Mouse (Mus musculus) midbrain, embryonic 13.5 days (tissue): ENCODE results near the gene Pign. TPM values are rescaled to one million over a fixed set of nuclear protein-coding genes. Genes with fewer than 3 reads are reported as not detected.

Source experiments
- ATAC-seq: fragments of 200-750 bp; cut with Nextera tagmentation; 2 replicates; pipeline ENCODE4 v1.8.0; 2017; ENCODE audit warnings: mild to moderate bottlenecking, moderate TSS enrichment, moderate library complexity
- H3K27ac ChIP-seq: fragments of 300-500 bp; sonication (generic); 2 replicates; pipeline ENCODE4 v1.5.1; 2015; ENCODE audit warnings: inconsistent platforms, mild to moderate bottlenecking, moderate library complexity
- H3K27me3 ChIP-seq: fragments of 300-500 bp; sonication (generic); 2 replicates; pipeline ENCODE4 v1.6.1; 2015; ENCODE audit warnings: mild to moderate bottlenecking, inconsistent platforms
- H3K36me3 ChIP-seq: fragments of 300-500 bp; sonication (generic); 2 replicates; pipeline ENCODE4 v1.6.1; 2015; ENCODE audit warnings: mild to moderate bottlenecking, inconsistent platforms
- H3K4me1 ChIP-seq: fragments of 300-500 bp; sonication (generic); replicated peaks from 2 replicates; pipeline ENCODE4 v1.6.1; 2015; ENCODE audit warnings: inconsistent platforms
- H3K4me2 ChIP-seq: fragments of 300-500 bp; sonication (generic); replicated peaks from 2 replicates; pipeline ENCODE4 v1.6.1; 2015; ENCODE audit warnings: moderate library complexity, mild to moderate bottlenecking, inconsistent platforms
- H3K4me3 ChIP-seq: fragments of 300-500 bp; sonication (generic); replicated peaks from 2 replicates; pipeline ENCODE4 v1.5.1; 2015; ENCODE audit warnings: mild to moderate bottlenecking, inconsistent platforms
- H3K9ac ChIP-seq: fragments of 300-500 bp; sonication (generic); replicated peaks from 2 replicates; pipeline ENCODE4 v1.6.1; 2015; ENCODE audit warnings: mild to moderate bottlenecking, inconsistent platforms
- H3K9me3 ChIP-seq: fragments of 300-500 bp; sonication (generic); 2 replicates; pipeline ENCODE4 v1.6.1; 2016; ENCODE audit warnings: mild to moderate bottlenecking, inconsistent platforms
- WGBS: fragments of 180-500 bp; shearing (Covaris S2); methylation state at CpG from one replicate; pipeline ENCODE4 v1.1.7; 2015; 5-methylcytosine and 5-hydroxymethylcytosine counted together
- polyA plus RNA-seq: library from polyadenylated mRNA; unstranded; fragments of >200 nt; fragmentation: Nextera tagmentation; extraction: Ambion mirVana; gene quantifications from 2 replicates; pipeline ENCODE4 v1.2.1, GENCODE M21; 2015

The Pign gene
- polyA plus RNA-seq, 1 experiment from 2014 or later, result 13.1 TPM

DNA sequence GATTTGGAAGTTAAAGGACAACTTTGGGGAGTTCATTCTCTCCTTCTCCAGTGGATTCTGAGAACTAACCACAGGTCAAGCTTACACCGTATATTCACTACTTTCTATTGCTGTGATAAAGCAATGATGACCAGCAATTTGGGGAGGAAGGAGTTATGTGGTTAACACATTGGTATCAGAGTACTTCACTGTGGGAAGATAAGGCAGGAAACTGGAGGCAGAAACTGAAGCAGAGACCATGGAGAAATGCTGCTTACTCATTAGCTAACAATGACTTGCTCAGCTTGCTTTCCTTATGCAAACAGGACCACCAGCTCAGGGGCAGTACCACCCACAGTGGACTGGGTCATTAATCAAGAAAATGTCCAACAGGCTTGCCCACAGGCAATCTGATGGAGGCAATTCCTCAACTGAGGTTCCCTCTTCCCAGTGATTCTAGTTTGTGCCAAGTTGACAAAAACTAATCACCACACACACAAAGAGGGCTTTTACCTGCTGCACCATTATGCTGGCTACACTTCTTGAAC is 108.2 kb downstream of the Pign start:
- no peak overlapping the region for H3K27ac ChIP-seq
- H3K9me3 ChIP-seq, result no peaks in the 10 kb centered on the region
- H3K4me3 ChIP-seq, result no peak overlapping the region
- no peak overlapping the region for H3K4me2 ChIP-seq
- H3K9ac ChIP-seq, result no peak overlapping the region
- WGBS, result 90% methylated on average over 1 of the region's 1 CpGs
- H3K4me1 ChIP-seq, result no peaks in the 10 kb centered on the region
- H3K36me3 ChIP-seq, result peaks cover 5% of the 10 kb centered on the region; the same call in 1 of the 2 replicates
- H3K27me3 ChIP-seq, result no peaks in the 10 kb centered on the region
- ATAC-seq, result no peak

DNA sequence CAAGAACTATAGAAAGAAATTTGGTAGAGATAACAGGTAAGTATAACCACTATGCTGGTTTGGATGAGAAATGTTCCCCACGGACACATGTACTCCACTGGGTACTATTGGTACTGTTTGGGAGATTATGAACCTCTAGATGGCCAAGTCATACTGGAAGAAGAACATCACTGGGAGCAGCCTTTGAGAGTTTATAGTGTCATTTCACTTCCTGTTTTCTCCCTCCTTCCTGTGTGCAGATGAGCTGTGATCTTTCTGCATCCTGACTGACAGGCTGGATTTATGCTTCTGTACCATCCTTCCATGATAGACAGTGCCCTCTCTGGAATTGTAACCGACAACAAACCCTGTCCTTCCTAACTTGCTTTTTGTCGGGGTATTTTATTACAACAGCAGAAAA is 110.3 kb downstream of the Pign start:
- no peak overlapping the region for H3K4me2 ChIP-seq
- no peak for ATAC-seq
- no peak overlapping the region for H3K4me3 ChIP-seq
- no peak overlapping the region for H3K9ac ChIP-seq
- no peak overlapping the region for H3K27ac ChIP-seq
- H3K36me3 ChIP-seq, result peaks cover 5% of the 10 kb centered on the region; the same call in 1 of the 2 replicates
- H3K4me1 ChIP-seq, result no peaks in the 10 kb centered on the region
- 91% methylated on average over 3 of the region's 3 CpGs for WGBS
- H3K27me3 ChIP-seq, result no peaks in the 10 kb centered on the region
- H3K9me3 ChIP-seq, result no peaks in the 10 kb centered on the region

DNA sequence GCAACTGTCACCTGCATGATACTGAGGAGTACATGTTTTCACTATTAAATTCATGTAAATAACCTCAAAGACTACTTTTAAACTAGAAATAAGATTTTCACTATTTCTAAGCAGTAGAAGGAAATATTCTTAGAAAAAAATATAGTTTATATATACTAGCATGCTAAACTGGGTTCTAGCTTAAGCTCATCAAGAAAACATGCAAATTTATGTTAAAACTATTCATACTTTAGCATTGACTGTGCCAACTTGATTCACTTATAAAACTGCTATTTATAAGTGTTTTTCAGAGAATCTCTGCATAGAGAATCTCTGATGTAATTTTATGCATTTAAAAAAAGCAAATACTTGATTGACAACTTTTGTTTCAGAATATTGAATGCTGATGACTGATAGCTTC is 113.3 kb downstream of the Pign start:
- ATAC-seq, result no peak
- peaks cover 1% of the 10 kb centered on the region; the same call in 1 of the 2 replicates for H3K36me3 ChIP-seq
- no peak overlapping the region for H3K4me2 ChIP-seq
- no peak overlapping the region for H3K9ac ChIP-seq
- no peaks in the 10 kb centered on the region for H3K9me3 ChIP-seq
- H3K27ac ChIP-seq, result no peak overlapping the region
- H3K27me3 ChIP-seq, result no peaks in the 10 kb centered on the region
- H3K4me1 ChIP-seq, result no peaks in the 10 kb centered on the region
- H3K4me3 ChIP-seq, result no peak overlapping the region

DNA sequence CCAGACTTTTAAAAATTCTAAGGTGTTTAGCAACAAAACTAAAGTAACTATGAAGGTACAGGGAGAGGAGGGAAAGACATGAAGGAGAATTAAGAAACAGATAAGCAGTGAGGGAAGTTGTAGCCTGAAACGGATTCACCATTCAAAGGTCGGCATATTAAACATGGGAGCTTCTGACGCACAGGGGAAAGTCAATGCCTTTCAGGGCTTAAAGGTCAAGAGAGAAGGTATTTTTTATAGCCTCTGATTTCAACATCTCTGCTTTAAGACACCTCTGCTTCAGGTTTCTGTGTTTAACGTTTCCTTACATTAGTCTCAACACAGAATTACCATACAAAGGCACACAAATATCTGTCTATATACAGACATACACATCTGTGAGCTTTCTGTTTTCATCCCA is 113.8 kb downstream of the Pign start:
- Histone ChIP-seq H3K4me1 (no peaks in the 10 kb centered on the region), H3K4me2 (no peak overlapping the region), H3K27ac (no peak overlapping the region), H3K9ac (no peak overlapping the region), H3K36me3 (no peaks in the 10 kb centered on the region; the same call in 1 of the 2 replicates), H3K4me3 (no peak overlapping the region), H3K27me3 (no peaks in the 10 kb centered on the region), H3K9me3 (no peaks in the 10 kb centered on the region)
- no peak for ATAC-seq
- WGBS, result 85% methylated on average over 4 of the region's 4 CpGs

DNA sequence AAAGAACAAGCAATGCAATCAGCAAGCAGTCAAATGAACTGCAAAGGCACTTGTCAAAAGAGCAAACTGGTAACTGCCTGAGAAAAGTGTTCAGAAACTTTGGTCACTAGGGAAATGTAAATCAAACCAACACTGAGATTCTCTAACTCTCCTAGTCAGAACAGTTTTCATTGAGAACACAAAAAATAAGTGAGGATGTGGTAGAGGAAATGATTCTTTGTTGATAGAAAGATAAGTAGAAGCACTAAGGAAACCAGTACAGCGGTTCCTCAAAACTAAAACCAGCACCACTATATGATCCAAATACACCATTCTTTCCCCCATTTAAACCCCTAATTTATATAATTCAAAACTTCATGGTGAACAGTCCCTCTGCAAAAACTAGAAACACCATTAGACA is 120.4 kb downstream of the Pign start:
- peaks cover 4% of the 10 kb centered on the region; the same call in 1 of the 2 replicates for H3K9me3 ChIP-seq

DNA sequence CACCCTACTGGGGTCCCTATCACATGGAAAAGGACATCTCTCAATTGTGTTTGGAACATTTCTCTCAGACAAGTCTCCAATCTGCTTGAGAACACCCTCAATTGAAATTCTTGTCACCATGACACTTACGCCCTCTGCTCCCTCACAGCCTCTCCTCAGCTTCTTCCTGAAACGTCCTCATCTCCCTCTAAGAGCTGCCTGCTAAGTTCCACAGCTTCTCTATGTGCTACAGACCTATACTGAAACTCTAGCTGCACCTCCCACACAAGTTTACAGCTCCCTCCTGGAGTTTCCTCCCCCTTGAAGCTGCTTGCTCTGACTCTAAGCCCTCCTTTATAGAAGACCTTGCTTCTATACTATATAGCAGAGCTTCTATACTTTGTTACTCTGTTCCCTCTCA is 139.7 kb downstream of the Pign start:
- Histone ChIP-seq H3K27me3 (no peaks in the 10 kb centered on the region), H3K4me2 (no peak overlapping the region), H3K4me3 (no peak overlapping the region), H3K4me1 (no peaks in the 10 kb centered on the region), H3K36me3 (peaks cover 12% of the 10 kb centered on the region; the same call in 1 of the 2 replicates), H3K27ac (no peak overlapping the region), H3K9me3 (0 out of 2 replicates have a peak, but pooled peaks cover 7% of the 10 kb centered on the region), H3K9ac (no peak overlapping the region)
- 55% methylated on average over 2 of the region's 2 CpGs for WGBS
- no peak for ATAC-seq

More for the DNA sequence above, 120.4 kb downstream of the Pign start:
- no peak overlapping the region for H3K27ac ChIP-seq
- no peaks in the 10 kb centered on the region for H3K4me1 ChIP-seq
- WGBS, result 100% methylated on average over 1 of the region's 1 CpGs
- H3K9ac ChIP-seq, result no peak overlapping the region
- no peak overlapping the region for H3K4me3 ChIP-seq
- peaks cover 23% of the 10 kb centered on the region for H3K36me3 ChIP-seq
- ATAC-seq, result no peak
- no peak overlapping the region for H3K4me2 ChIP-seq
- H3K27me3 ChIP-seq, result no peaks in the 10 kb centered on the region

DNA sequence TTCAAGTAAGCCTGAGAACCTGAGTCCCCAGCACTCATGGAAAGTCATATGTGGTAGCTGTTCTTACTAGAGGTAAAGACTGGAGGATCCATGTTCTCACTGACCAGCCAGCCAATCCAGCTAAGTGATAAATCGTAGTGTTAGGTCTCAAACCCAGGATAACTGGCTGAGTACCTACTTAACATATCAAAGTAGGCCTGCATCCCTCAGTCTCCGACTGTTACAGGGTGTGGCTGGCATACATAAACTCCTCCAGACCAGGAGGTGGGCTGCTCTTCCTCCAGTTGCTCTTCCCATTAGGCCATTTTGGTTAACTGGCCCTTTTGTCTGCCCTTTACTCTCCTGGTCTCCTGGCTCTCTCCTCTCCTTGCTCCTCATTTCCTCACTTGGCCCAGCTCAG is 141.2 kb downstream of the Pign start:
- H3K27ac ChIP-seq, result no peak overlapping the region
- H3K36me3 ChIP-seq, result peaks cover 8% of the 10 kb centered on the region; the same call in 1 of the 2 replicates
- no peak overlapping the region for H3K4me2 ChIP-seq
- no peak overlapping the region for H3K4me3 ChIP-seq
- 72% methylated on average over 2 of the region's 2 CpGs for WGBS
- no peaks in the 10 kb centered on the region for H3K4me1 ChIP-seq
- H3K9ac ChIP-seq, result no peak overlapping the region
- no peak for ATAC-seq
- 0 out of 2 replicates have a peak, but pooled peaks cover 6% of the 10 kb centered on the region for H3K9me3 ChIP-seq
- H3K27me3 ChIP-seq, result no peaks in the 10 kb centered on the region

DNA sequence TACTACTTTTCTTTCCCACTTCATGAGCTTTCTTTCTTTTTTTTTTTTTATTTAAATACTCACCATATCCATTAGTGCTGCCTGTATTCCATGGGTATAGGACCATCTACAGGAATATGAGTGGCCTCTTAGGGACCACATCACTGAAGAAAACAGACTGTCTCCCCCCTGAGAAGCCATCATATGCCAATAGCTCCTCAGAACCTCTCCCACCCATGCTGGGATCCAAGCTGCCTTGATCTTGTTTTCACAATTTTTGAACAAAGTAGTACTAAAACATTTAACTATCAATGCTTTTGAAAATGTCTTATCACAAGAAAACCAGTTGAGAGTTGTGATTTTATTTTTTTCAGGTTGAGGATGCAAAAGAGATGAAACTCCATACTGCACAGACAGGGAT is 145.4 kb downstream of the Pign start:
- Histone ChIP-seq H3K4me1 (no peaks in the 10 kb centered on the region), H3K4me3 (no peak overlapping the region), H3K27me3 (no peaks in the 10 kb centered on the region), H3K36me3 (peaks cover 8% of the 10 kb centered on the region; the same call in 1 of the 2 replicates), H3K4me2 (no peak overlapping the region), H3K9me3 (no peaks in the 10 kb centered on the region), H3K27ac (no peak overlapping the region), H3K9ac (no peak overlapping the region)
- ATAC-seq, result no peak

DNA sequence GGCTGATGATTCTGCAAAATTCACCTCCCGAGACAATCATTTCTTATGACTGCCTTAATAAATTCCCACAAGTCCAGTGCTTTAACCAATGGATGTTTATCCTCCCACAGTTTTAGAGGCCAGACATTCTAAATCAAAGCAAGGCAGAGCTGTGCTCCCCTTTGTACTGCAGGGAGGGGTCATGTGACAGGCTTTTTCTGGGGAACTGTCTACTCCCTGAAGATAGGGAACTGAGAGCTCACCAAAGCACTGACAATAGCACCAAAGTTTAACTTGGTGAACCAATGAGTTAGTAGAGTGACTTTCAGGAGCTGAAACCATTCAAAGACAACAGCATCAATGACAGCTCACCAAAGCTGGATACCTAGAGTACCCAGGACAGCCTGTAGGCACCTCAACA is 156.4 kb downstream of the Pign start:
- Histone ChIP-seq H3K4me2 (no peak overlapping the region), H3K4me3 (no peak overlapping the region), H3K9me3 (no peaks in the 10 kb centered on the region), H3K36me3 (no peaks in the 10 kb centered on the region), H3K4me1 (no peaks in the 10 kb centered on the region), H3K27me3 (no peaks in the 10 kb centered on the region), H3K9ac (no peak overlapping the region), H3K27ac (no peak overlapping the region)
- 91% methylated on average over 1 of the region's 1 CpGs for WGBS
- no peak for ATAC-seq

DNA sequence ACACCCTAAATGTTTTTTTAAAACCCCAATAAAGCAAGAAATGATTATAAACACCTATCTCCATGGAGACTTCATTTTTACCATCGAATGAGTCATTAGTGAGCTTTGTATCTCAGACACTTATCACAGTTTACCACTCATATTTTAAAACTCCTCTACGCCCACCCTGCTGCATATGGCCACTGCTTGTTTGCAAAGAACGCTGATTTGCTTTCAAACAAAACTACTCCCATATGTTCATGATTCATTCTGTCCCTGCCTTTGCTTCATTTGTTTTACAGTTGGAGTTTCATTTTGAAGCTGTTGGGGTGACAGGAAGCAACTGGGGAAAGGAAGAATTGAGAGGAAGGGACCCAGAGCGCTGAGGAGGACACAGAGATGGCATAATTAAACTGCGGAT is 170.9 kb downstream of the Pign start:
- no peak overlapping the region for H3K27ac ChIP-seq
- no peaks in the 10 kb centered on the region for H3K36me3 ChIP-seq
- WGBS, result 82% methylated on average over 5 of the region's 5 CpGs
- ATAC-seq, result no peak
- H3K4me1 ChIP-seq, result no peaks in the 10 kb centered on the region
- H3K4me3 ChIP-seq, result no peak overlapping the region
- no peak overlapping the region for H3K9ac ChIP-seq
- H3K4me2 ChIP-seq, result no peak overlapping the region
- H3K9me3 ChIP-seq, result no peaks in the 10 kb centered on the region
- no peaks in the 10 kb centered on the region for H3K27me3 ChIP-seq

DNA sequence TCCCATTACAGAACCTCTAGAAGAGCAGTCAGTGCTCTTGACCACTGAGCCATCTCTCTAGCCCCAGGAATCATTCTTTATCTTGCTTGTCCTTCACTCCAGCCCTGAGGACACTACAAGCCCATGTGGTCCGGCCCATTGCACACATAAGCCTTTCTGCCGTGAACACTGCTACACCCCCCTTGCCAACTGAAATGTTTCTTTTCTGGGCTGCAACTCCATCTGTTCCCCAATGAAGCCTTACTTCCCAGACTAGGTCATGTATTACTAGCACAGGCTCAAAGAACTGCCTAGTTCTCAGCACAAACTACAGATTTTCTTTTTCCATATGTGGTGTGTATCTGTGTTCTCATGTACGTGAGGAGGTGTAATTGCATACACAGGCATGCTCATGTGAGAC is 174.0 kb downstream of the Pign start:
- Histone ChIP-seq H3K4me2 (no peak overlapping the region), H3K27me3 (no peaks in the 10 kb centered on the region), H3K4me3 (no peak overlapping the region), H3K36me3 (no peaks in the 10 kb centered on the region), H3K9me3 (no peaks in the 10 kb centered on the region), H3K9ac (no peak overlapping the region), H3K27ac (no peak overlapping the region), H3K4me1 (no peaks in the 10 kb centered on the region)
- no peak for ATAC-seq
- 89% methylated on average over 3 of the region's 3 CpGs for WGBS

DNA sequence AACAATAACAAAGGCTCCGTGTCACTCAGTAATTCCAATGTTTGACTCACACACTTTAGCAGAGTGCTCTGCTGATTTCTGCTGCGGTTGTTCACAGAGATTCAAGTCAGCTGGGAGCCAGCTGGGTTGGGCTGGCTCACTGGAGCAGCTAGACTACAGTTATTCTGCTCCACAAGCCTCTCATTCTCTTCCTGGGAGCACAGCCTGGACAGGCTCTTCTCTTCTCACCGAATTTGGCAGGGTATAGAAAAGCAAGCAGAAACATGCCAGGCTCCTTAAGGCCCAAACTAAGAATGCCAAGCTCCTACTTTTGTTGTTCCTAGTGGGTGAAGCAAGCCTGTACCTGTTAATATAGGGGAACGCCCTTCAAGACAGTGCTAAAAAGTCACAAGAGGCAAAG is 176.4 kb downstream of the Pign start:
- Histone ChIP-seq H3K27me3 (no peaks in the 10 kb centered on the region), H3K27ac (no peak overlapping the region)

More for the DNA sequence above, 176.4 kb downstream of the Pign start:
- H3K4me1 ChIP-seq, result no peaks in the 10 kb centered on the region
- no peak for ATAC-seq
- no peak overlapping the region for H3K9ac ChIP-seq
- WGBS, result 65% methylated on average over 4 of the region's 4 CpGs
- no peak overlapping the region for H3K4me3 ChIP-seq
- H3K4me2 ChIP-seq, result no peak overlapping the region
- H3K36me3 ChIP-seq, result no peaks in the 10 kb centered on the region
- no peaks in the 10 kb centered on the region for H3K9me3 ChIP-seq
